Comparison of ENCODE assay signal across 10 mouse cellular contexts in the genomic region with DNA sequence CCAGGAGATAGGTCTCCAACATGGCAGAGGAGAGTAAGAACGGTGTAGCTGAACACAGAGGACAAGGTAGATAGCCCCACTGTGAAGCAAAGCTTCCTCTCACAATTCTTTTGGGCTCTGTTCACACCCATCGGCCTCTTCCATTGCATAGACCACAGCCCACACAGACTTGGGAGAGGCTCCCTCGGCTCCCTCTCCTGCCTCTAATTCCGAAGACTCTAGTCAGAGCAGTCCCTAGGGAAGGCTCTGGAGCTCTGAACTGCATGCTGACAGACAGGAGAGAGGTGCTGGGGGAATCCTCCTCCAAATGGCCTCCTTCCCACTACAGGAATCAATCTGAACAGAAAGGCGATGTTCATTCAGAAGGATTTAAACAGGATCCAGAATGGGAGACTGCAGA.
"Had no signal": no experiment of that assay in that cellular context is flagged by ENCODE, and none has a peak within 500 bp of the region (broad histone marks: within the 10 kb centered on the region; RNA-seq: fewer than 3 reads in every experiment).

No protein-coding gene starts in this region.

- DNase-seq: kidney, adult 8-10 months; kidney, postnatal 14 days; kidney, postnatal 4 days; liver, embryonic 13.5 days; lung, adult 2 months; lung, postnatal 14 days; lung, postnatal 4 days; thymus, adult 18-20 months; thymus, postnatal 36 days had no signal

- ATAC-seq: midbrain, embryonic 16.5 days had no signal
